Mouse (Mus musculus) erythroblast, adult 5-6 weeks (primary cell): Measurements from ENCODE around the gene Ism2. TPM values are rescaled to one million over a fixed set of nuclear protein-coding genes. Genes with fewer than 3 reads are reported as not detected.
"Not testable (repeated sequence)": the region's sequence is repeated elsewhere in the genome, so short reads cannot be mapped to it uniquely, and the experiment has no call there.

ENCODE experiments used
- ATAC-seq: replicated peaks from 2 replicates; pipeline ENCODE4 v1.8.0; 2016; ENCODE audit warnings: moderate number of reproducible peaks, mild to moderate bottlenecking, moderate TSS enrichment, inconsistent platforms; ENCODE audit not compliant: poor library complexity, low FRiP score, severe bottlenecking
- total RNA-seq, 2 experiments: library from RNA; stranded (forward) in 1 of 2; stranded (reverse) in 1 of 2; fragments of 150-400 nt in 1 of 2; fragments of 200-764, 138-1000 nt in 1 of 2; gene quantifications; 2 replicates each; pipeline versions ENCODE4 v1.2.3 to v1.2.4; 2015 to 2017; ENCODE audit warnings: low replicate concordance in 2 of 2

The Ism2 gene
- total RNA-seq (2015; ENCODE audit: low replicate concordance) (not detected in 2 replicates), total RNA-seq (2017; ENCODE audit: low replicate concordance) (not detected in 2 replicates)

DNA sequence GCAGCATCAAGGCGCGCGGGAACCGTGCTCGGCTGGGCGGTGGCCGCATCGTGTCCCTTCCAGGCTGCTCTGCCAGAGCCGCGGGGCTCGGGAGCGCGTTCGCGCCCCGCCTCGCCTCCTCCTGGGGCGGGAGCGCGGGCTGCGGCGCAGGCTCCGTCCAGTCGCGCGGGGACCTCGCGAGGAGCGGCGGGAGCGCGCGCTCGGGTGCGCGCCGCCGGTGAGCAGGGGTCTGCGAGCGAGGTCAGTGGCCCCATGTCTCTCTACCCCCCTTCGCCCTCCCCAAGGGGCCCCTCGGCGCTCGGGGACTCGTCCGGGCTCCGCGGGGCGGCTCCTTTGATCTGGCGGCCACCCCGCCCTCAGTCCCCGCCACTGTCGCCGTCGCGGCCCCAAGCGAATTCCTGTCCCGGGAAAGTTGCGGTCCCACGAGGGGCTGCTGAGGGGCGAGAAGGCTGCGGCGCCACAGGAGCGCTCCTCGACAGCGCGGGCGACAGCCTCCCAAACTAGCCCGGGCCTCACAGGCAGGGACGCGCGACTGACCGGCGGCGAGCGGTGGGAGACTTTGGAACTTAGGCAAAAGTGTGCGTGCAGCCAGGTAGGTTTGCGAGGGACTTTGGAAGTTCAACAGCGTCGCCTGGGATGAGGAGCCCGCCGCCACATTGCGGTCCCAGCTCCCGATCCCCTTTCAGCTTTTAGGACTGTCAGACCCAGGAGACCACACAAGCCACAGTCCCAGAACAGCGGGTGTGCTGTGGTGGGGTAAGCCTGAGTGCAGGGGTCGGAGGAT, at the start of gene Ism2:
Gene Ism2, minus strand, starts transcription at position 49 of the 784 bp plus-strand sequence.
- ATAC-seq, result no peak

DNA sequence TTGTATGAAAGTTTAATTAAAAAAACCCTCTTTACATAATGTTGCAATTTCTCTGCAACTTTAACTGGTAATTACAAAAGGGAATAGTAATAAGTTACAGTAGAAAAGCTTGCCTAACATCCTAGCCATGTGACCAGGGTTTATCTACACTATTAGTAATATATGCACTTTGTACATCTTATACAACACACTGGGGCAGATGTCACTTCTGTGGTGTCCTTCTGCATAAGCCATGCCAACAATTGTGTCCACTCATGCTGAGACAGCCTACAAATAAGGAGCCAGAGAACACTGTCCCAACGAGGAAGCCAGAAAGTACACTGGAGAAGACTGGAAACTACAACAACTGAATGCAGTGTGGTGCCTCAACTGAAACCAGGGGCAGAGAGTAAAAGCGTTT, 48.5 kb upstream of the Ism2 start:
- ATAC-seq, result no peak

DNA sequence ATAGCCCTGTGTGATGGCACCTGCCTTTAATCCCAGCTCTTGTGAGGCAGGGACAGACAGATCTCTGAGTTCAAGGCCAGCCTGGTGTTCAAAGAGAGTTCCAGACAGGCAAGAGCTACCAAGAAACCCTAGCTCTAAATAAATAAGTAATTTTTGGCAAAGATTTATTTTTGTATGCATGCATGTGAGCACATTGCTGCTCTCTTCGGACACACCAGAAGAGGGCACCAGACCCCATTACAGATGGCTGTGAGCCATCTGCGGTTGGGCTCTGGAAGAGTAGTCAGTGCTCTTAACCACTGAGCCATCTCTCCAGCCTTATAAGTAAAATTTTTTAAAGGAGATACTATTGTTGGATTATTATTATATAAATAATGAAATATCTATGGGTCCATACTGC, 48.0 kb upstream of the Ism2 start:
- ATAC-seq, result no peak

DNA sequence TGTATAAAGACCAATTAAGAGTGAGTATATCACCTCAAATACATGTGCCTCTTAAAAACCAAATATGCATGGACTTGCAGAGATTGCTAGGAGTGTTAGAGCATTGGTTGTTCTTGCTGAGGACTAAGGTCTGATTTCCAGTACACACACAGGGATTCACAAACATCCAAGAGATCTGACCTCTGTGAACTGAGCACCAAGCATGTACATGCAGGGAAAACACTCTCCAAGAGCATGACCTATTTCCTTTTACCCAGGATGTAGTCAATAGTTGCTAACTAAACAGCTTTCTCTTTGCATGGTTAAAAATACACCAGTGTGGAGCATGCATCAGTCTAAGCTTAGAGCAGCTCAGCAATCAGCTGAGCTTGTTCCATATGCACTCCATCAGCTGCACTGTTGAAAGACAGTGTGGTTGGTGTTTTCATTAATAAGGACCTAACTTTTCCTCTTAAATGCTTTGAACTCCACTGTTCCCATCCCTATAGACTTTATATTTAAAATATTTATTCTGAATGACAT, 43.6 kb upstream of the Ism2 start:
- ATAC-seq, result no peak

DNA sequence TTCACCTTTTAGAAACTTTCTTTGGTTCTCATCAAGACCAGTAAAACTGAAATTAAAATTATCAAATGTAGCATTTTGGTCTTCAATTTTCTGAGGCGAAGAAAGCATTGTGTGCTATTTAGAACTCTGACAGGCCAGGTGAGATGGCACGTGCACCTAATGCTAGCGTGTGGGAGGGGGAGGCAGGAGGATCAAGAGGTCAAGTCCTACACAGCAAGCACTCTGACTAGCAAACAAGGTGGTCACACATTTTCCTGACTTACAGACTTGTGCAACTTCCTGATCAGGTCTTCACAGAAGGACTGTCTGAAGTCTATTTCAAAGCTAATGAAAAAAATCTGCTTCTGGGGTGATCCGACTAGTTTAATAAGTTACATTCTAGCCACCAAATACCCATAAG, 38.6 kb upstream of the Ism2 start:
- ATAC-seq, result no peak

DNA sequence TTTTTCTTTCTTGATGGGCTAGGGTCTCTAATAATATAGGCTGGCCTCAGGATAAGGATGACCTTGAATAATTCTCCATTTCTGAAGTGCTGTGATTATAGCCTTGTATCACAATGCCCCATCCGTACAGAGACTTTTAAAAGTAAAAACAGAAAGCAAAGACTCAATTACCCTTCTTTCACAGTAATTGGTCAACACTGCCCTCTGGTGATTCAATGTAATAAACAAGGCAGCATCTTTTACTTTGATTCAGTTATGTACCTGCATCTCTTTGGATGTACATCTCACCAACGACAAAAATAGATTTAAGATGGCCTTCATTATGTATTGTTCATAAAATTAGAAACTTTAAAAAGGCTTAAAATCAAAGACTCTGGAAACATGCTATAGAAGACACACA, 35.4 kb upstream of the Ism2 start:
- ATAC-seq, result no peak

DNA sequence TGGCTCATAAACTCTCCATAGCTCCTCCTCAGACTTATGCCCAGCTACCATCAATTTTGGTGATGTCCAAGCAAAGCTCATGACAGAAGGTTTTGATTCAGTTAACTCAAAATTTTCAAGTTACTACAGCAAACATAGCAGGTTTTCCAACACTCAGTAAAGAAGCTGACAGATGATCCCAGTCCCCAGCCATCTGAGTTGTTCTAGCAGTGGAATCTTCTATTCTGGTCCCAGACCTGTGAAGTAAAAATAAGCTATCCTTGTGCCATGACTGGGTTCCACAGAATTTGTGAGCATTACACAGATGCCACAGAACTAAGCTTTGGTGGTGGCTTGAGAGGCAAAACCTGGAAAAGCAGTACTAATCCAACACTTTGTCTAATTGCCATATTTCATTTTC, 34.3 kb upstream of the Ism2 start:
- no peak for ATAC-seq

DNA sequence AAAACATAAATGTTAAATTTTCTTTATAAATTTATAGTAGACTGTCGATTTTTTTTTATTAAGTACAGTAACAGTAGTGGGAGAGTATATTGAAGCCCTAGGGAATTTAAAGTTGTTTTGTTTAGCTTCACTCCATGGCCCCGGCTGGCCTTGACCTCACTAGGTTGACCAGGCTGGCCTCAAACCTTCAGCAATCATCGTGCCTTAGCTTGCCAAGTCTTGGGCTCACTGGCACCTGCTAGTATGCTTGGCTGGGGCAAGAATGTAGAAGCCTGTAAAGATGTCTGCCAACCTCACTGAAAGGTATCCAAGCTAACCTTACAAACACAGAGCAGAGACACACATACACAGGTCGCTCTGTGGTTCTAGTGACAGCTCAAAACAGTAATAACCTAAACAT, 33.0 kb upstream of the Ism2 start:
- no peak for ATAC-seq

DNA sequence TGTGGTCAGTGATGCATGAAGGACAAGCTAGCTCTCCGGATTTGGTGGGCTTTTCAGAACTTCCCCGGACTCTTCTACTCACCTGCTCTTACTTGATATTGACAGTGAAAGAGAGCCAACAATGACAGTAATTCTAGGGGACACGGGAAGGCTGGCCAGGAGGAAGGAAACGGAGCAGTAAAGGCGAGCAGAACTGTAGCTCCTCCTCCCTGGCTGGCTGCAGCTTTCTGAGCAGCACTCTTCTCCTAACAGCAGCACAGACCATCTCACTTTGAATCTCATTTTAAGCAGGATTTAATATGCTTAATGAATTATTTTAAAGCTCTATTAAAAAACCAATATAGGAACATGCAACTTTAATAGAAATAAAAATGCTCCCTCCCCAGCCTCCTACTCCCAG, 32.4 kb upstream of the Ism2 start:
- ATAC-seq, result no peak

DNA sequence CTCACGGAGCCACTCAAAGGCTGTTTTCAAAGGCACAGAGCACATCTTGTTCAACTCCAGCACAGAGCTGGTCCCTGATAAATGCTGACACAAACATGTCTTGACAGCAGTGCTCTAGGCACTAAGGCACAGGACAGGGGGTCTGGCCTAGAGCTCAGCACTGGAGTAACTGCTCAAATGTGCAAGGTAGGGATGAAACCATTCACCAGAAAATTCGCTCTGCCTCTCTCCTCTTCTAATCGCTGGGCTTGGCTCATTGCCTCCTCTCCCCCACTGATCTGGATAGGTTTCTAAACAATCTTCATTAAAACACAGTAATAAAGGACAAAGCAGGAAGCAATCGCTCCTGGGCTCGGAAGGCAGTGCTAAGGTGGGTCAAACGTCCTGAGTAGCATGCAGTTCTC, 31.6 kb upstream of the Ism2 start:
- no peak for ATAC-seq

DNA sequence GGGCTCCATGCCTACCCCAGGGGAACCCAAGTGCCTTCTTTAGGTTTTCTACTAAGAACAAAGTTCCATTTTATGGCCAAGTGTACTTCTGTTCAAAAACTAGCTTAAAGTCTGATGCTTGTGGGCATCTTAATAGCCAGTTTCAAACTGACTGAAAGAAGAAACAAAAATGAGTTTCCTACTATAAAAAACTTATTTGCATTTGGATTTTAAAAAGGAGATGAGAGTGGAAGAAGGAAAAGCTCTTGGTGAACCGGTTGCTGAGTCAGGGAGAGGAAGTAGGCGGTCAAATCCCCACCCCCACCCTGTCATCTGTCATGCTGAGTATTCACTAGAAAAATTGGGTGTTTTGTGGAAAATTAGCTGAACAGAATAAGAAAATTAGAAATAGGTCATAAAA, 30.7 kb upstream of the Ism2 start:
- no peak for ATAC-seq

DNA sequence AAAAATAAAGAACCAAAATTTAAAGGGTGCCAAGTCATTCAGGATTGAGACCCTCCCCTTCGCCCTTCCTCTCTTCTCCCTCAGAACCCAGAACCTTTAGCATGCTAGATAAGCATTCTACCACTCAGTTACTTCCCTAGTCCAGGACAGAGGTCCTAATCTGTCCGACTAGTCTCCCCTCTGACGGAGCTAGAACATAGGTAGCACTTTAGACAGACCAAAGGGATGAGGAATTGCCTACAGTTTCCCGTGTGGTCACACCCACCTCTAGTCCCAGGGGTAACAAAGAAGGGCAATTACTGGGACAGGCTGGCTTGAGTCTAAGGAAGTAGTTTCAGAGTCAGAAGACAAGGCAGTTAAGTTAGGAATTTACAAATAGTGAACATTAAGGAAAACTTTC, 28.5 kb upstream of the Ism2 start:
- ATAC-seq, result no peak

DNA sequence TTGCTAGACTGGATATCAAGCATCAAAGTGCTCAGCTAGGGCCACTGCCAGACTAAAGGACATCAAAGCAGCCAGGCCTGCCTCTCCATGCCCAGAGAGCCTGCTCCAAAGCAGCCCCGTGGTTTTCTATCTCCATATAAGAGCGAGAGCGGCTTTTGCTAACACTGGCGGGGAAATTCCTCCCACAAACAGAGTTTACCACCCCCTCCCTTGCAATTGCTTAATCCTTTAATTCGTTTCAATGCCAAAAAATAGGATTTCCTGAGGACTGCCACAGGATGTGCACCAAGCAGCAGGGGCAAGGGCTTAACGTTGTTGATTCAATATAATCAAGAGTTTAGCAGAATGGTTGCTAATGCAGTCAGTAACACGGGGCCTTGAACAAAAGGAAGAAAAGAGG, 28.1 kb upstream of the Ism2 start:
- ATAC-seq, result no peak

DNA sequence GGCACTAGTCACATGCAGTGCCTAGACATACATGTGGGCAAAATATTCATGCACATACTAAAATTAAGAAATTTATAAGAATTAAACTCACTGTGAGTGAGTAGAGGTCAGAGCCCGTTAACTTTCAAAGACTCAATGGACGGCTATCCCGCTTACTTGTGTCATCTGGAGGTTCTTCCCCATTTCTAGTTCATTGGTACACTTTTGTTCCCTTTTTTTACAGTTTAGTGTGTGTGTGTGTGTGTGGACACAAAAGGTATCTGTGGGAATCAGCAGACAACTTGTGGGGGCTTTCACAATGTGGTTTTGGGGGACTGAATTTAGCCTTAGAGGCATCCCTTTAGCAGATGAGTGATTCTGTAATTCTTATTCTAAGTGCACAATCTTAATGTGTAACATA, 25.9 kb upstream of the Ism2 start:
- no peak for ATAC-seq

DNA sequence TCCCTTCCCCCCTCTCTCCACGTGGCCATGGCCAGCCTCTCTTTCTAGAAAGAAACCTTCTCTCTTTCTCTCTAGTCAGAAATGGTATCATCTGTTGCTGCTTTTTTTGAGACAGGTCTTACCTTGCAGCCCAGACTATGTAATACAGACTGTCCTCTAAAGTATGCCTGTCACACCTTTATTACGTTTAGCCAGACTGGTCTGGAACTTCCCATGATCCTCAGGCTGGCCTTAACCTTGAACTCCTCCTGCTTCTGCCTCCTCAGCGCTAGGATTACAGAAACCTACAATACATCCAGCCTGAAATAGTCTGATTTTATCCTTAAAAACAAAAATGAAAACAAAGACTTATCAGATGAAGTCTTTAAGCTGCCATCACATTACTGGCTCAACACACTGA, 19.7 kb upstream of the Ism2 start:
- no peak for ATAC-seq

DNA sequence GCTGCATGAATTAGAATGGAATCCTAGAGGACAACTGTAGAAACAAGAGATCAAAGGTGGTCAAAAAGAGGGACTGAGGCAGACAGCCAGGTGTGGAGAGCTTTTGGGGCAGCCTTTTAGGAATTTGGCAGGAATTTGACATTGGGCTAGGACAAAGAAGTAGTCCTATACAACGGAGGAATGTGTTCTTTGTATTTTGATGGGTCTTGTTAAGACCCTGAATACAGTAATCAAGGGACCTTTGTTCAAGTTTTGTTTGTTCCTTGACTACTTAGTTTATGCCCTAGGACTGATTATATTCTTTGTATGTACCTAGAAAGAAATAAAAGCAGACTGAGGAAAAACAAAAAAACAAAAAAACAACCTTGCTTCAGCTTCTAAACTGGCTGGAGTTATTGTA, 18.4 kb upstream of the Ism2 start:
- no peak for ATAC-seq

DNA sequence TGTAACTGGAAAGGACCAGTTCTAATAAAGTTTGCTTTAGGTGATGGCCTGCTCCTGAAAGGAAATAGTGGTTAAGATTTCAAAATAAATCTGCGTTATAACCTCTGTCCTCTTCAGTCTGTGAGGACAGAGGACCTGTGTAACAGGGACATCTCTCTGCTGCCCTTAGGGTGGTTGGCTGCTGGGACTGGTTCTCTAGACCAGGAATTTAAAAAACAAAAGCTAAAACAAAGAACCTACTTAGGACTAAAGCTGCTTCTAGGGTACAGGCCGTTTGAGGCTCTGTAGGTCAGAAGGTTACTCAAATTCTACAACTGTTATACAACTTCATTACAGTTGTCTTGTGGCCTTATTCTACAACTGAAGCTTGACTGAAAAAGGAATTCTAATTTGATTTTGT, 13.6 kb upstream of the Ism2 start:
- no peak for ATAC-seq

DNA sequence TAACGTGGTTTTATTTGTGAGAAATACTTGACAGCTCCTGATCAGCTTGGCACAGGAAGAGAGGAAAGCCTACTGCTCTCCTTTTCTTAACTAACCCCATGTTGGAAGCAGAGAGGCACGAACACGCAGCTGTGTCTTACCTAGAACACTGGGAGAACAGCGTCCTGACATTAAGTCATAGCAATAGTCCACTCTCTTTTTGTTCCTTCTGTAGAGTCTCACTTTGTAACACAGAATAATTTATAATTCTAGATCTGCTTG, 7.0 kb upstream of the Ism2 start:
- not testable (repeated sequence) for ATAC-seq

DNA sequence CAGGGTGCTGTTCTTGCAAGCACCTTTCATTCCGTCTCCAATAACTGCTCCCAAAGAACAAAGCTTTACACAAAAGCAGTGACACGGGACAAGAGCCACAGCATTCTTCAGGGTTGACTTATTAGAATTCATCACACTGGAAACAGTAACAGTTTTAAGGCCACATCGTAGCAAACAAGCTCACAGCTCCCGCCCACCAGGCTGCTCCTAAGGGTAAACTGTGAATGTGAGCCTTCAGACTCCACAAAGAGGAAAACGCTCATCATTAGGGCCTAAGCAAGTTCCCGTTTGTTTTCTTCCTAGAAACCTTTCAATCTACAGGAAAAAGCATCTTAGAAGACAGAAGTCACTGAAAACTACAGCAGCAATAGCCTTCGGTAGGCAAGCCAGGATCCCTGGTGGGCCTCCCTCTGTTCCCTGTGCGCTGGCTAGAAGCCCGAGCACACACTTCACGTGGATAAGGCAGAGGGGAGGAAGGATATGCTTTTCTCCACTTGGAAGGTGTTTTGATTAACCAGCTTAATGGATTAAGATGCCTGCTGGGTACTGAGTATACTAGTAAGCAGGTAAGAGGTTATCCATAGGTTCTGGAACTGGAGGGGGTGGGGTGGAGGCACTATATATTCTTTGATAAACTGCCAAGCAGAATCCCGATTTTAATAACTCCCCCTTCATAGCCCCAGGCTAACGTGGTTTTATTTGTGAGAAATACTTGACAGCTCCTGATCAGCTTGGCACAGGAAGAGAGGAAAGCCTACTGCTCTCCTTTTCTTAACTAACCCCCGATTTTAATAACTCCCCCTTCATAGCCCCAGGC, 6.5 kb upstream of the Ism2 start:
- ATAC-seq, result no peak

DNA sequence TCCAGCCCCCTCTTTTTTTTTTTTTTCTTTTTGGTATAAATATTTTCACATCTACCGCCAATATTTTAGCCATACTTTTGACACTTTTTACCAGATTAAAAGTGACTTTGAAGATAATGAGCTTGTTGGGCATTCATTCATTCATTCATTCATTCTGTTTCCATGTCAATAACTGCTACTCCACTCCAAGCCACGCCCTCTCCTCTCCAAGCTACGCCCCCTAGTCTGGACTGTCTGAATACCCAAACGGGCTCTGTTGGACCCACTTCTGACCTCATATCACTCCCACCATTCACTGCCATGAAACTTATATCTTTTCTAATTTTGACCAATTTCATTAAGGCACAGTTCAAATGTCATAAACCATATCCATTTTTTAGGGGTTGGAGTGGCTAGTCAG, 1.7 kb upstream of the Ism2 start:
- no peak for ATAC-seq

DNA sequence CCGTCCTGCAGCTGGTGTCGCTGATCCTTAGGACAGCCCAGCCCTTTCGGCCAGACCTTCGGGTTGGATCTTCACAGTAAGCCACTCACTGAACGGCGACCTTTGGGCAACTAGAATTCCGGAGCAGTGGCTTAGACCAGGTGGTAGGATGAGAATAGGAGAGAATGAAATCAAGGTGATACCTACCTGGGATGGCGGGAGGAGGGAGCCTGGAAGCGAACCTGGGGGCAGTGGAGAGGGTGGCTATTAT, 861 bp upstream of the Ism2 start:
- no peak for ATAC-seq
